Mouse (Mus musculus): ENCODE measurements around the gene Slc39a10. TPM values are rescaled to one million over a fixed set of nuclear protein-coding genes. Genes with fewer than 3 reads are reported as not detected.

Gene Slc39a10
- polyA plus RNA-seq, 1 experiment from 2014 or later, result 82.1 TPM

DNA sequence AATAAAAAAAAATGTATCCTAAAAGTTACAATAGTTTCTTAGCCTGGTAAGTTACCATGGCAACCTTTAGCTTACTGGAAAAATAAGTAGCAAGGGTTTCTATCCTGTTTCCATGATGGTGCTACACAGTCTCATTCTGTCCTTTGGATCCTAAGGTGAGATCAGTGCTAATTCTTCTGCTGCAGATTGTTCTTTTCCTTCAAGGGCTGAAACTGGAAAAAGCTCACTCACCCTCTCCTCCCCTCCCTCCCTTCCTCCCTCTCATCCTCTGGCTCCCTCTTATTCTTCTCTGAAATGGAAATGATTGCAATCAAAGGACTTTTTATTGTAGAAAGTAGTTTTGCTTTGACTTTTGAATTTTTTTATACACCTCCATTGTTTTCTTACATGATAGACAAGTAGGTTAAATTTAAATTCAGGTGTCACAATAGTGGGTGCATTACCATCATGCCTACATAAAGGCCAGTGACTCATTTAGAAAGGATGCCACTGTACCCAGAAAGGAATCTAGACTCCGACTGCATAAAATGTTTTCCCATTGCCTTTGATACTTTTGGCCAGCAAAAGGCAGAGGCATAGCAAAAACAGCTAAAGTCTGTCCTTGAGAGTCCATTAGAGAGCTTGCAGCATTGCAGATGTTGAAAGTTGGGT, 20.0 kb upstream of the Slc39a10 start:
- ATAC-seq (ENCODE audit: low read depth), result no peak
- 81% methylated on average over 1 of the region's 1 CpGs for WGBS
- no peaks in the 10 kb centered on the region for H3K27me3 ChIP-seq (ENCODE audit: control insufficient read depth, insufficient read depth, low read length)

DNA sequence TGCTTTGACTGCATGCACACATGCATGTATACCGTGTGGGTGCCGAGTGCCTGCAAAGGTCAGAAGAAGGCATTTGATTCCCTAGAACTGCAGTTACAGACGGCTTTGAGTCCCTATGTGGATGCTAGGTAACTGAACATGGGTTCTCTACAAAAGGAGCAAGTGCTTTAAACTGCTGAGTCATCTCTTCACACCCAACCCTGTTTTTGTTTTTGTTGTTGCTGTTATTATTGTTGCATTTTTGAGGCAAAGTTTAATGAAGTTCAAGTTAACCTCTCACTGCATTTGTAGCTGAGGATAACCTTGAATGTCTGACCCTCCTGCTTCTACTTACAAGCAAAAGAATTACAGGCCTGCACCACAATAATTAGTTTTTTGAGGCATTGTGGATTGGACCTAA, 17.5 kb upstream of the Slc39a10 start:
- no peak overlapping the region for H3K9ac ChIP-seq (replicated peaks; ENCODE audit: low read depth, low read length)
- no peak overlapping the region for H3K27ac ChIP-seq (ENCODE audit: low read depth, low read length)
- no peak for ATAC-seq (ENCODE audit: low read depth)
- H3K36me3 ChIP-seq (ENCODE audit: control insufficient read depth, insufficient read depth, low read length), result no peaks in the 10 kb centered on the region
- no peak overlapping the region for H3K4me3 ChIP-seq (ENCODE audit: low read depth, low read length)
- no peaks in the 10 kb centered on the region for H3K4me1 ChIP-seq (ENCODE audit: control insufficient read depth, insufficient read depth, low read length)
- 92% methylated on average over 3 of the region's 3 CpGs for WGBS
- no peaks in the 10 kb centered on the region for H3K27me3 ChIP-seq (ENCODE audit: control insufficient read depth, insufficient read depth, low read length)
- no peak overlapping the region for H3K4me2 ChIP-seq (ENCODE audit: low read depth, low read length)
- no peaks in the 10 kb centered on the region for H3K9me3 ChIP-seq (ENCODE audit: control insufficient read depth, low read length)

More for the DNA sequence above, 20.0 kb upstream of the Slc39a10 start:
- Histone ChIP-seq H3K27ac (ENCODE audit: low read depth, low read length) (no peak overlapping the region), H3K36me3 (ENCODE audit: control insufficient read depth, insufficient read depth, low read length) (no peaks in the 10 kb centered on the region), H3K4me2 (ENCODE audit: low read depth, low read length) (no peak overlapping the region), H3K4me3 (ENCODE audit: low read depth, low read length) (no peak overlapping the region), H3K9ac (replicated peaks; ENCODE audit: low read depth, low read length) (no peak overlapping the region), H3K9me3 (ENCODE audit: control insufficient read depth, low read length) (no peaks in the 10 kb centered on the region), H3K4me1 (ENCODE audit: control insufficient read depth, insufficient read depth, low read length) (no peaks in the 10 kb centered on the region)

DNA sequence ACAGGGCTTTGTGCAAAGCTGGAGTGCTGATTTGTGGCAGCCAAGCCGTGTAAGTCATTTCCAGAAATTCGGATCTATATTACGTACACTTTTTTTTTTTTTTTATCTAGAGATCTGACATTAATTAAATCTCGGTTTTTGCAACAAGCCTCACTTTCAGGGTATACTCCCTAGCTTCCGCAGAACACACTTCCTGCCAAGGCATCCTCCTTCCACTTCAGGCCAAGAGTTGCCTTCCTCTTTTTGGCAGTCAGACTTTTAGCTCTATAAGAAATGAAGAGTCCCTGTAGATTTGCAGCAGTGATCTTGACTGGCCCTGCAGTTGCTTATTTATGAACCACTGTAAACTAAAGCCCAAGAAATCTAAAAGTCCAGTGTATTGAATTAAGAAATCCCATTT, 13.1 kb upstream of the Slc39a10 start:
- Histone ChIP-seq H3K9me3 (ENCODE audit: control insufficient read depth, low read length) (no peaks in the 10 kb centered on the region), H3K4me3 (ENCODE audit: low read depth, low read length) (no peak overlapping the region), H3K9ac (replicated peaks; ENCODE audit: low read depth, low read length) (no peak overlapping the region), H3K4me1 (ENCODE audit: control insufficient read depth, insufficient read depth, low read length) (no peaks in the 10 kb centered on the region), H3K27me3 (ENCODE audit: control insufficient read depth, insufficient read depth, low read length) (no peaks in the 10 kb centered on the region), H3K4me2 (ENCODE audit: low read depth, low read length) (no peak overlapping the region), H3K36me3 (ENCODE audit: control insufficient read depth, insufficient read depth, low read length) (no peaks in the 10 kb centered on the region), H3K27ac (ENCODE audit: low read depth, low read length) (no peak overlapping the region)
- no peak for ATAC-seq (ENCODE audit: low read depth)
- WGBS, result 89% methylated on average over 5 of the region's 5 CpGs

DNA sequence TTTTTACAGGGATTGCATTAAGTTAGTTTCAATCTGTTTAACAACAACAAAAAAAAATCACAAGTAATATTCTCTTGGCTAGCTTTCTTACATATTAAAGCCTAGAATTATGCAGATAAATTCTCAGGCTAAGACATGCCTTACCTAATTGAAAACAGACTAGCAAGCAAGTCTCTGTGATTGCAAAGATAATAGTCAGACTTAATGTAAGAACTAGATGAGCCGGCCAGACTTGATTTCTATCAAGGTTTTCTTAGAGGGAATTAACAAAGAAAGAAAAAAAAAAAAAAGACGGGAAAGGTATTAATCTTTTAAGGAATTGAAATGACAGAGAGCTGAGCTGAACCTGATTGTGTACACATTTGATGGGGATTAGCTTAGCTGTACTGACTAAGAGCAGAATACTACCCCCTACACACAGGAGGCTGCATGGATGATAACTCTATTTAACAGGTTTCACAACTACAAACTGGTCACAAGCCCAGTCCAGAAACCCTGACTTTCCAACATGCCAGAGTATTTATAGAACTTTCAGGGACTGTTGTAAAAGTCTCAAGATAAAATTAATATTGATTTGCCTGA, 9.5 kb upstream of the Slc39a10 start:
- Histone ChIP-seq H3K36me3 (ENCODE audit: control insufficient read depth, insufficient read depth, low read length) (no peaks in the 10 kb centered on the region), H3K27me3 (ENCODE audit: control insufficient read depth, insufficient read depth, low read length) (no peaks in the 10 kb centered on the region), H3K4me2 (ENCODE audit: low read depth, low read length) (no peak overlapping the region), H3K9ac (replicated peaks; ENCODE audit: low read depth, low read length) (no peak overlapping the region), H3K4me1 (ENCODE audit: control insufficient read depth, insufficient read depth, low read length) (no peaks in the 10 kb centered on the region), H3K9me3 (ENCODE audit: control insufficient read depth, low read length) (no peaks in the 10 kb centered on the region), H3K27ac (ENCODE audit: low read depth, low read length) (no peak overlapping the region), H3K4me3 (ENCODE audit: low read depth, low read length) (no peak overlapping the region)
- 92% methylated on average over 2 of the region's 2 CpGs for WGBS
- no peak for ATAC-seq (ENCODE audit: low read depth)

DNA sequence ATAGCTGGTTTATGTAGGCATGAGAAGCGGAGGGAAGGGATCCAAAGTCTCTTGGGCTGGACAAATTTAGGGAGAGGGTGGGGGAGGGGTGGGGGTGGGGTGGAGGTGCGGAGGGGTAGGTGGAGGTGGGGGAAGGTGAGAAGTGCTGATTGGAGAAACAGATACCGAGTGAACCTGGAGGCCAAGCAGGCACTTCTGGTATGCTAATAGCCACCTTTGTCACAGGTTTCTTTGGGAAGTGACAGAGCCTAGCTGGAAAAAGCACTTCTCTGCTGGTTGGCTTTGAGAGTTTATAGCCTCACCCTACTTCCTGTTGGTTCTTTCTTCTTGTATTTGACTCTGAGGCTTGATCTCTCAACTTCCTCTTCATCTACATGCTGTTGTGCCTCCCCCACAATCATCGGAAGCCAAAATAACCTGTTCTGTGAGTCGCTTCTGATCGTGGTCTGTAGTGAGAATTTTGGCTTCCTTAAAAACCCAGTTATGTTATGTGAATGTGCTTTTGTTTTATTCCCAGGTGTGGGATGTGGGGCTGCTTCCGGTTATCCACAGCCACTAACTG, 1.7 kb upstream of the Slc39a10 start:
- 23% methylated on average over 7 of the region's 7 CpGs for WGBS
- H3K4me3 ChIP-seq (ENCODE audit: low read depth, low read length), result no peak overlapping the region
- no peaks in the 10 kb centered on the region for H3K36me3 ChIP-seq (ENCODE audit: control insufficient read depth, insufficient read depth, low read length)
- no peaks in the 10 kb centered on the region for H3K27me3 ChIP-seq (ENCODE audit: control insufficient read depth, insufficient read depth, low read length)
- no peak overlapping the region for H3K4me2 ChIP-seq (ENCODE audit: low read depth, low read length)
- no peaks in the 10 kb centered on the region for H3K9me3 ChIP-seq (ENCODE audit: control insufficient read depth, low read length)
- no peak overlapping the region for H3K9ac ChIP-seq (replicated peaks; ENCODE audit: low read depth, low read length)
- no peak overlapping the region for H3K27ac ChIP-seq (ENCODE audit: low read depth, low read length)
- ATAC-seq (ENCODE audit: low read depth), result no peak
- no peaks in the 10 kb centered on the region for H3K4me1 ChIP-seq (ENCODE audit: control insufficient read depth, insufficient read depth, low read length)

DNA sequence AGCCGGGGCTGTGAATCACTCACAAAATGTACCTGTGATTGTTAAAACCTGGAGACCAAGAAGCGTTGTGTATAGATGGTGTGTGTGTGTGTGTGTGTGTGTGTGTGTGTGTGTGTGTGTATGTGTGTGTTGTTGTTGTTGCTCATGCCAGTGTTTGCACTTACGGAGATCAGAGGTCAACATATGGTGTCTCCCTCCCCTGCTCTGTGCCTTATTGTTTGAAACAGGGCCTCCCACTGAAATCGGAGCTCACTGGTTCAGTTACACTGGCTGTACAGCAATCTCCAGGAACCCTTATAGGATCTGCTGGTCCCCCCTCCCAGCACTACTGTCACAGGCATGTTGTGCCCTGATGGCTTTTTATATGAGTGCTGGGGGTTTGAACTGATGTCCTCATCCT, 3.9 kb downstream of the Slc39a10 start:
- no peak for ATAC-seq (ENCODE audit: low read depth)
- no peak overlapping the region for H3K4me3 ChIP-seq (ENCODE audit: low read depth, low read length)
- no peak overlapping the region for H3K27ac ChIP-seq (ENCODE audit: low read depth, low read length)
- H3K27me3 ChIP-seq (ENCODE audit: control insufficient read depth, insufficient read depth, low read length), result no peaks in the 10 kb centered on the region
- no peak overlapping the region for H3K9ac ChIP-seq (replicated peaks; ENCODE audit: low read depth, low read length)
- H3K36me3 ChIP-seq (ENCODE audit: control insufficient read depth, insufficient read depth, low read length), result no peaks in the 10 kb centered on the region
- 60% methylated on average over 4 of the region's 4 CpGs for WGBS
- no peak overlapping the region for H3K4me2 ChIP-seq (ENCODE audit: low read depth, low read length)
- no peaks in the 10 kb centered on the region for H3K9me3 ChIP-seq (ENCODE audit: control insufficient read depth, low read length)
- no peaks in the 10 kb centered on the region for H3K4me1 ChIP-seq (ENCODE audit: control insufficient read depth, insufficient read depth, low read length)

DNA sequence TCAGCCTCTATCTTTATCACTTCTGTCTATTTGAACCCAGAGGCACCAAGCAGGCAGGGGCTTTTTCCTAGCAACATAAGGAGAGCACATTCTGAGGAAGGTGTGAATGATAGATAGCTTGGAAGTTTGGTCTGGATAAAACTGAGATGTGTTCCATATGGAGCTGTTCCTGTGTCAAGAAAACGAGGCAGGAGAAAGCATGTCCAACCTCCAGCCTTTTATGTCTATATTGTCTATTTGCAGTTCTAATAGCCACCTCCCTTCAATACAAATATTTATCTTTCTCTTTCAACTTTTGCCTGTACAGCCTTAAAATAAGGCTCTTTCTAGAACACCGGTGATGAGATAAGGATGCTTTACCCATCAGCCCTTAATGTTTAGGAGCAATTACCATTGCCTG, 4.3 kb downstream of the Slc39a10 start:
- ATAC-seq (ENCODE audit: low read depth), result no peak
- no peak overlapping the region for H3K9ac ChIP-seq (replicated peaks; ENCODE audit: low read depth, low read length)

DNA sequence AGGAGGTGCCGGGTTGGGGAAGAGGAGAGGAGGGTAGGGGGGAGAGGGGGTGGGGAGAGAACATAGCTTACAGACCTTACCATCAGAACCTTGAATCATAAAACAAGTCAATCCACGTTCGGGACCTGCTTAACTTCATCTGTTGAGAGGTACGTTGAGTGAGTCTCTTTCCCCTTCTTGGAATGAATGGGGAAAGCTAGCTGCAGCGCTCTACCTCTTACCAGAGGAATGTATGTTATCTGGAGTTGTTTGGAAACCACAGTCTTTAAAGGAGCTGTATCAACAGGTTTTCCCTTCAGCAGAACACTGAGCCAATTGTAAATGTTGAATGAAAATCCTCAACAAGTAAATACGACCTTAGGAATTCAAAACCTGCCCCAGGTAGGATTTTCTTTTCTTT, 4.7 kb downstream of the Slc39a10 start:
- Histone ChIP-seq H3K4me2 (ENCODE audit: low read depth, low read length) (no peak overlapping the region), H3K36me3 (ENCODE audit: control insufficient read depth, insufficient read depth, low read length) (no peaks in the 10 kb centered on the region), H3K4me1 (ENCODE audit: control insufficient read depth, insufficient read depth, low read length) (no peaks in the 10 kb centered on the region), H3K4me3 (ENCODE audit: low read depth, low read length) (no peak overlapping the region), H3K27ac (ENCODE audit: low read depth, low read length) (no peak overlapping the region), H3K9ac (replicated peaks; ENCODE audit: low read depth, low read length) (no peak overlapping the region), H3K27me3 (ENCODE audit: control insufficient read depth, insufficient read depth, low read length) (no peaks in the 10 kb centered on the region), H3K9me3 (ENCODE audit: control insufficient read depth, low read length) (no peaks in the 10 kb centered on the region)
- 20% methylated on average over 6 of the region's 6 CpGs for WGBS
- no peak for ATAC-seq (ENCODE audit: low read depth)

More for the DNA sequence above, 4.3 kb downstream of the Slc39a10 start:
- Histone ChIP-seq H3K36me3 (ENCODE audit: control insufficient read depth, insufficient read depth, low read length) (no peaks in the 10 kb centered on the region), H3K4me1 (ENCODE audit: control insufficient read depth, insufficient read depth, low read length) (no peaks in the 10 kb centered on the region), H3K4me2 (ENCODE audit: low read depth, low read length) (no peak overlapping the region), H3K9me3 (ENCODE audit: control insufficient read depth, low read length) (no peaks in the 10 kb centered on the region), H3K4me3 (ENCODE audit: low read depth, low read length) (no peak overlapping the region), H3K27ac (ENCODE audit: low read depth, low read length) (no peak overlapping the region), H3K27me3 (ENCODE audit: control insufficient read depth, insufficient read depth, low read length) (no peaks in the 10 kb centered on the region)
- WGBS, result 50% methylated on average over 2 of the region's 2 CpGs

DNA sequence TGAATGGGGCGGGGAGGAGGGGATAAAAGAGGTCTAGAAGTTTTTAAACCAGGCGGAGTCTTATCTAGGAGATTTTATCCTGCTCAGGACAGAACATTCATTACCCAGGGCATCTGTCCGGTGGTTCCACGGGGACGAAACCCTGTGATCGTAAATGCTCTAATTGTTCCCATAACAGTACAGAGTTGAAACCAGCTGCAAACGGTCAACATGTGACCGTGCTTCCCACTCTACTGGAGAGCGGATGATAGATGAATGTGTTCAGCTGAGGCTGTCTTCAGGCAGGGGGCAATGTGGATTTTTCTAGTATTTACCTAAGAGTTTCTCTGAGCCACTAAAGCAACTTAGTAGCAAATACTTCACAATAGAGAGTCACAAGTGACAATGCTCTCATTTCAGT, 6.6 kb downstream of the Slc39a10 start:
- Histone ChIP-seq H3K36me3 (ENCODE audit: control insufficient read depth, insufficient read depth, low read length) (no peaks in the 10 kb centered on the region), H3K27ac (ENCODE audit: low read depth, low read length) (no peak overlapping the region), H3K4me1 (ENCODE audit: control insufficient read depth, insufficient read depth, low read length) (no peaks in the 10 kb centered on the region), H3K27me3 (ENCODE audit: control insufficient read depth, insufficient read depth, low read length) (no peaks in the 10 kb centered on the region), H3K9ac (replicated peaks; ENCODE audit: low read depth, low read length) (no peak overlapping the region), H3K4me2 (ENCODE audit: low read depth, low read length) (no peak overlapping the region), H3K9me3 (ENCODE audit: control insufficient read depth, low read length) (no peaks in the 10 kb centered on the region), H3K4me3 (ENCODE audit: low read depth, low read length) (no peak overlapping the region)
- ATAC-seq (ENCODE audit: low read depth), result no peak
- 32% methylated on average over 9 of the region's 9 CpGs for WGBS

All from neural tube, embryonic 14.5 days (tissue).